Mouse (Mus musculus) ES-CJ7 (cell line): ENCODE measurements around the gene Wnt2b.
A peak's percentile ranks its signal among the peaks of the same experiment; 100 is the strongest.

Experiments used
- DNase-seq: peaks from one replicate; pipeline ENCODE4 v3.0.0; 2011; ENCODE audit warnings: low read depth, low spot score

Wnt2b gene

GRCm38 (mm10) chr3:104961066-104962059 is at the start of gene Wnt2b:
Wnt2b (minus strand) TSS chr3:104961921.
- no peak for DNase-seq

- DNase-seq = no peak
These were observed 49.1 kb upstream of the Wnt2b start for GRCm38 (mm10) chr3:105010681-105011339.

- peak; percentile 9 for DNase-seq
These were observed 46.3 kb upstream of the Wnt2b start for GRCm38 (mm10) chr3:105008070-105008469.

GRCm38 (mm10) chr3:105006101-105006500 is 44.4 kb upstream of the Wnt2b start:
- no peak for DNase-seq

- DNase-seq = no peak
These were observed 43.9 kb upstream of the Wnt2b start for GRCm38 (mm10) chr3:105005561-105006065.

GRCm38 (mm10) chr3:105005011-105005410 is 43.3 kb upstream of the Wnt2b start:
- no peak for DNase-seq

- DNase-seq = no peak
These were observed 42.3 kb upstream of the Wnt2b start for GRCm38 (mm10) chr3:105003960-105004463.

- DNase-seq = no peak
These were observed 39.7 kb upstream of the Wnt2b start for GRCm38 (mm10) chr3:105001374-105001773.

GRCm38 (mm10) chr3:105000561-105000960 is 38.8 kb upstream of the Wnt2b start:
- no peak for DNase-seq

- DNase-seq = no peak
These were observed 35.8 kb upstream of the Wnt2b start for GRCm38 (mm10) chr3:104997563-104997962.

GRCm38 (mm10) chr3:104995707-104996106 is 34.0 kb upstream of the Wnt2b start:
- no peak for DNase-seq

- DNase-seq = no peak
These were observed 32.7 kb upstream of the Wnt2b start for GRCm38 (mm10) chr3:104994415-104994841.

- no peak for DNase-seq
These were observed 32.1 kb upstream of the Wnt2b start for GRCm38 (mm10) chr3:104993800-104994199.

GRCm38 (mm10) chr3:104992709-104993388 is 31.1 kb upstream of the Wnt2b start:
- peak; percentile 86 for DNase-seq

- DNase-seq = no peak
These were observed 30.0 kb upstream of the Wnt2b start for GRCm38 (mm10) chr3:104991703-104992102.

- no peak for DNase-seq
These were observed 26.2 kb upstream of the Wnt2b start for GRCm38 (mm10) chr3:104987884-104988283.

GRCm38 (mm10) chr3:104979735-104980134 is 18.0 kb upstream of the Wnt2b start:
- DNase-seq = no peak

GRCm38 (mm10) chr3:104967548-104968300 is 6.0 kb upstream of the Wnt2b start:
- peak; percentile 57 for DNase-seq

- DNase-seq = no peak
These were observed 4.4 kb upstream of the Wnt2b start for GRCm38 (mm10) chr3:104965991-104966554.

- DNase-seq = no peak
These were observed 3.5 kb upstream of the Wnt2b start for GRCm38 (mm10) chr3:104965070-104965855.
